Mouse (Mus musculus) lung, postnatal 0 days (tissue): ENCODE measurements at regions not wholly inside any gene's neighbourhood (a gene's known extent, or its start where the extent isn't known, plus 50 kb on each side); places are given as distances from the start of the nearest gene placed in this dataset.

Experiments
- CTCF ChIP-seq: IDR thresholded peaks from 2 replicates; pipeline ENCODE4 v1.5.1; 2016; ENCODE audit warnings: antibody characterized with exemption, mild to moderate bottlenecking
- EP300 ChIP-seq: IDR thresholded peaks from 2 replicates; pipeline ENCODE4 v1.6.1; 2016; ENCODE audit warnings: antibody characterized with exemption, mild to moderate bottlenecking, control low read depth

DNA sequence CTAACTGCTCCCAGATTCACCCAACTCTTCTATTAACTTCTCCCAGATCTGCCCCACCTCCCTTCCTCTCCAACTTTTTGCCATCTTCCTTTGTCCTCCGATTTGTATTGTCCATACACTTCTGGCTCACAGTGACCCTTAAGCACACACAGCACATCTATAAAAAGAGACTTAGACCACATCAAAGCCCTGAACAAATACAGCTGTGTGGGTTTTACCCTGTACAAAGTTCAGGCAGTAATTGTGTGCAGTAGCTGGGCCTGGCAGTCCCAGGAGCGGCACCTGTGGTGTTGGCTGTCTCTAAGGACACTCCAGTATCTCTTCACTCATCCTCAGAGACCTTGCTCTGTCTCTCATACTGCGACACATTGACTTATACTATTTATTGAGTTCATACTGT lies 283.2 kb upstream of the Xylt1 start:
- no peak for TF ChIP-seq CTCF
- TF ChIP-seq EP300: no peak
